Mouse (Mus musculus): Measurements from ENCODE around the gene Ucn2. TPM values are rescaled to one million over a fixed set of nuclear protein-coding genes. Genes with fewer than 3 reads are reported as not detected.

The Ucn2 gene
- polyA plus RNA-seq, 1 experiment from 2014 or later, result 0.31 TPM

DNA sequence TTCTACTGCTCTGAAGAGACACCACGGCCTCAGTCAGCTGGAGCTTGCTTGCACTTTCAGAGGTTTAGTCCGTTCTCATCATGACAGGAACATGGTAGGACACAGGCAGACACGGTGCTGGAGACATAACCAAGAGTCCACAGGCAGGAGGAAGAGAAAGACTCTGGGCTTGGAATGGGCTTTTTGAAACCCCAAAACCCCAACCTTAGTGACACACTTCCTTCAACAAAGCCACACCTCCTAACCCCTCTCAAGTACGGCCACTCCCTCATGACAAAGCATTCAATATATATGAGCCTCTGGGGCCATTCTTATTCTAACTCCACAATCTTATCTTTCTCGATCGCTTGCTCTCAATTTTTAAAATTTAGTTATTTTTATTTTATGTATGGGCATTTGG lies 46.6 kb downstream of the Ucn2 start:
- no peak overlapping the region for H3K4me3 ChIP-seq (replicated peaks; ENCODE audit: low read length)
- no peaks in the 10 kb centered on the region for H3K36me3 ChIP-seq (ENCODE audit: control insufficient read depth, insufficient read depth, low read length)
- ATAC-seq (ENCODE audit: insufficient read depth, low FRiP score), result no peak
- 73% methylated on average over 6 of the region's 6 CpGs for WGBS
- H3K4me2 ChIP-seq (ENCODE audit: low read depth, low read length), result no peak overlapping the region
- H3K9me3 ChIP-seq (replicated peaks; ENCODE audit: control insufficient read depth, low read length), result no peaks in the 10 kb centered on the region
- no peaks in the 10 kb centered on the region for H3K27me3 ChIP-seq (ENCODE audit: control insufficient read depth, insufficient read depth, low read length)
- no peak overlapping the region for H3K27ac ChIP-seq (ENCODE audit: low read length)
- no peak overlapping the region for H3K9ac ChIP-seq (ENCODE audit: low read length)
- H3K4me1 ChIP-seq (ENCODE audit: control insufficient read depth, insufficient read depth, low read length), result no peaks in the 10 kb centered on the region

MicroRNAs within 50 kb of the gene (microRNA counts, 519-probe panel; counts per million panel counts)
- not detected for microRNA mmu-miR-711

Small RNAs within 50 kb of the gene (microRNA-seq; reads per million reads assigned to microRNA genes)
- not detected for gene Mir711

Other genes with a start within 250 kb of the Ucn2 start
- 64.8 and 65.3 TPM in 2 replicates for gene Ip6k2, start 202.2 kb upstream of the Ucn2 start, polyA plus RNA-seq (2015; fragmentation: Nextera tagmentation; extraction: Ambion mirVana)
- 13.7 and 14.2 TPM in 2 replicates for gene Nckipsd, start 177.6 kb upstream of the Ucn2 start, polyA plus RNA-seq (2015; fragmentation: Nextera tagmentation; extraction: Ambion mirVana)
- gene Celsr3, start 159.7 kb upstream of the Ucn2 start, polyA plus RNA-seq (2015; fragmentation: Nextera tagmentation; extraction: Ambion mirVana), result 0.74 and 1.0 TPM in 2 replicates
- 15.5 and 16.1 TPM in 2 replicates for gene Slc26a6, start 132.7 kb upstream of the Ucn2 start, polyA plus RNA-seq (2015; fragmentation: Nextera tagmentation; extraction: Ambion mirVana)
- gene Tmem89, start 71.4 kb upstream of the Ucn2 start, polyA plus RNA-seq (2015; fragmentation: Nextera tagmentation; extraction: Ambion mirVana), result 0.27 TPM in 1 of 2 replicates, not detected in the other
- gene Uqcrc1, start 49.4 kb upstream of the Ucn2 start, polyA plus RNA-seq (2015; fragmentation: Nextera tagmentation; extraction: Ambion mirVana), result 482 and 516 TPM in 2 replicates
- 6.0 and 8.5 TPM in 2 replicates for gene Col7a1, start 32.4 kb upstream of the Ucn2 start, polyA plus RNA-seq (2015; fragmentation: Nextera tagmentation; extraction: Ambion mirVana)
- 10.2 and 11.2 TPM in 2 replicates for gene Pfkfb4, start 5.8 kb downstream of the Ucn2 start, polyA plus RNA-seq (2015; fragmentation: Nextera tagmentation; extraction: Ambion mirVana)
- 132 and 161 TPM in 2 replicates for gene Shisa5, start 52.6 kb downstream of the Ucn2 start, polyA plus RNA-seq (2015; fragmentation: Nextera tagmentation; extraction: Ambion mirVana)
- 13.7 and 15.7 TPM in 2 replicates for gene Trex1, start 73.7 kb downstream of the Ucn2 start, polyA plus RNA-seq (2015; fragmentation: Nextera tagmentation; extraction: Ambion mirVana)
- 23.1 and 23.4 TPM in 2 replicates for gene Atrip, start 88.1 kb downstream of the Ucn2 start, polyA plus RNA-seq (2015; fragmentation: Nextera tagmentation; extraction: Ambion mirVana)
- gene Ccdc51, start 96.5 kb downstream of the Ucn2 start, polyA plus RNA-seq (2015; fragmentation: Nextera tagmentation; extraction: Ambion mirVana), result 15.8 and 17.3 TPM in 2 replicates
- gene Tma7, start 96.6 kb downstream of the Ucn2 start, polyA plus RNA-seq (2015; fragmentation: Nextera tagmentation; extraction: Ambion mirVana), result 495 and 585 TPM in 2 replicates
- 15.4 and 15.6 TPM in 2 replicates for gene Plxnb1, start 109.4 kb downstream of the Ucn2 start, polyA plus RNA-seq (2015; fragmentation: Nextera tagmentation; extraction: Ambion mirVana)
- not detected in 2 replicates for gene Fbxw21, start 176.0 kb downstream of the Ucn2 start, polyA plus RNA-seq (2015; fragmentation: Nextera tagmentation; extraction: Ambion mirVana)
- gene Fbxw13, start 210.0 kb downstream of the Ucn2 start, polyA plus RNA-seq (2015; fragmentation: Nextera tagmentation; extraction: Ambion mirVana), result 0.17 TPM in 1 of 2 replicates, not detected in the other
- gene Fbxw20, start 248.7 kb downstream of the Ucn2 start, polyA plus RNA-seq (2015; fragmentation: Nextera tagmentation; extraction: Ambion mirVana), result not detected in 2 replicates